Mouse (Mus musculus) G1E (cell line): Measurements from ENCODE around the gene Akt2.

Source experiments
- CTCF ChIP-seq: IDR thresholded peaks from 2 replicates; pipeline ENCODE4 v1.5.1; 2012; ENCODE audit warnings: low read depth, low read length, inconsistent platforms, mixed read lengths
- GATA1 ChIP-seq: IDR thresholded peaks from 2 replicates; pipeline ENCODE4 v1.6.1; 2012; ENCODE audit warnings: borderline replicate concordance, low read length, inconsistent platforms, mixed read lengths
- POLR2AphosphoS5 ChIP-seq: IDR thresholded peaks from 2 replicates; pipeline ENCODE4 v1.6.1; 2012; ENCODE audit warnings: low read depth, low read length, inconsistent platforms; ENCODE audit not compliant: insufficient replicate concordance

GRCm38 (mm10) chr7:27609688-27610087 is 18.3 kb downstream of the Akt2 start:
- TF ChIP-seq CTCF (no peak), GATA1 (no peak), POLR2AphosphoS5 (no peak)
